Mouse (Mus musculus): ENCODE data around the gene Gpr108.

Gpr108 gene

GRCm38 (mm10) chr17:57246663-57247392 lies 1.4 kb downstream of the Gpr108 start:
- no peak for DNase-seq (ENCODE audit: extremely low spot score, low read depth, low spot score)

- no peak for DNase-seq (ENCODE audit: extremely low spot score, low read depth, low spot score)
These were observed 2.8 kb downstream of the Gpr108 start for GRCm38 (mm10) chr17:57245311-57245929.

GRCm38 (mm10) chr17:57243650-57244370 lies 4.4 kb downstream of the Gpr108 start:
- no peak for DNase-seq (ENCODE audit: extremely low spot score, low read depth, low spot score)

DNA sequence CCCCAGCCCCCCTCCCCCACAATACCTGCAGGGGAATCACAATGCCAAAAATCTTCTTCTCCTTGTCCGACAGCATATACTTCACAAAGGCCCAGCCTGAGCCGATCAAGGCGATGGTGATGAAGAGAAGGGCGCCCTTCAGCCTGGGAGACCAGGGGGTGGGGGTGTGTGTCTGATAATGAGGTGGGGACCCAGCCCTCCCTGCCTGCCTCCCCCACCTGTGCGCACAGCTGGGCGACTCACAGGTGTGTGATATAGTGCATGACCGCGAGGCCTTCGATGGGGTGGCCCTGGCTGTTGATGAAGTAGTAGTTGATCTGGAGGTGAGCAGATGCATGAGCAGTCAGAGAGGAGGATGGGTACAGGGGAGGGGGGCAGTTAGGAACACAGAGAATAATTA lies 11.1 kb downstream of the Gpr108 start:
- DNase-seq (ENCODE audit: extremely low spot score, low read depth, low spot score): no peak

GRCm38 (mm10) chr17:57235803-57236202 lies 12.4 kb downstream of the Gpr108 start:
- DNase-seq (ENCODE audit: extremely low spot score, low read depth, low spot score): no peak

DNA sequence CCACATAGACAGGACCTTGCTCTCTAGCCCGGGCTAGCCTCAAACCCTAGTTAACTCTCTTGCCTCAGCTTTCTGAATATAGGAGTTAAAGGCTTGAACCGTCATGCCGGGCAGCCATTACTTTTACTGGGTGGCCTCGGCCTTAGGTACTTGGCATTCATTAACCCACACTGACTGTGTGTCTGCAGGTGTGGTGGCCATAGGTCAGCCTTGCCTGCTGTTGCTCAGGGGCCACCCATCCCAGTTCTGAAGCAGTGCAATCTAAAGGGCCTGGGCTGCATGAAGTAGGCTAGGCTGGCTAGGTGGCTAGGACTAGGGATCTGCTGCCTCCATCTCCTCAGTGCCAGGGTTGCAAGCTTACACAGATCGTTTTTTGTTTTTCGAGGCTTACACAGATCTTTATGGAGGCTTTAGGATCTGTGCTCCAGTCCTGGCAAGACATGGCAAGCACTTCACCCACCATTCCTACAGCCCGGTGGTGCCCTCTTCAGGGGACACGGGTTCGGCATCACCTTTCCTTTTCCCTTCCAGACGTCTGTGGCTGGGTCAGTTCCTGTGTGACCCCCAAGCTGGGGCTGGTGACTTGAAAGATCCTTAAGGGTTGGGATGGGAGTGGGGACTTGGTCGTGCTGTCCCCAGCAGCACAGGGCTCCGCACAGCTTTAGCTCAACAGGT lies 13.9 kb downstream of the Gpr108 start:
- DNase-seq (ENCODE audit: extremely low spot score, low read depth, low spot score): no peak

- no peak for DNase-seq (ENCODE audit: extremely low spot score, low read depth, low spot score)
These were observed 15.2 kb downstream of the Gpr108 start for GRCm38 (mm10) chr17:57233038-57233437.

- no peak for DNase-seq (ENCODE audit: extremely low spot score, low read depth, low spot score)
These were observed 16.0 kb downstream of the Gpr108 start for GRCm38 (mm10) chr17:57232200-57232599.

GRCm38 (mm10) chr17:57231321-57231771 lies 16.9 kb downstream of the Gpr108 start:
- no peak for DNase-seq (ENCODE audit: extremely low spot score, low read depth, low spot score)

DNA sequence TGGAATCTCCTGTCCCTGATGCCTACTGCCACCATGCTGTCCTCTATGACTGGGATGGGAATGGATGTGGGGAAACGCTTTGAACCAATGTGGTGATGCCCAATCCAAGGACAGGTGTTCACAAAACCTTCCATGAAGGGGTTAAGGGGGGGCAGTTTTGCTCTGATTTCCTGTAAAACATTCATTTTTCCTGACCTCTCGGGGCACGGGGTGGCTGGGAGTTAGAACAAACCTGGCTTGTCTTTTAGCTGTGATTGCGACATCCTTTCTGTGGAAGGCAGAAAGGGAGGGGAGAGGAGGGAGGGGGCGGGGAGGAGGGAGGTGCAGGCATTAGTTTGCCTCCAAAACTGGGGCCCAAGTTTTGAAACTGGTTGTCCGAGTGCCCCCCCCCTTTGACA lies 17.5 kb downstream of the Gpr108 start:
- DNase-seq (ENCODE audit: extremely low spot score, low read depth, low spot score): no peak

- DNase-seq (ENCODE audit: extremely low spot score, low read depth, low spot score): no peak
These were observed 18.2 kb downstream of the Gpr108 start for GRCm38 (mm10) chr17:57229851-57230727.

GRCm38 (mm10) chr17:57228873-57229272 lies 19.4 kb downstream of the Gpr108 start:
- no peak for DNase-seq (ENCODE audit: extremely low spot score, low read depth, low spot score)

- DNase-seq (ENCODE audit: extremely low spot score, low read depth, low spot score): no peak
These were observed 20.2 kb downstream of the Gpr108 start, which contains the start of gene C3 for GRCm38 (mm10) chr17:57228014-57228413. C3 (minus strand) TSS chr17:57228136.

DNA sequence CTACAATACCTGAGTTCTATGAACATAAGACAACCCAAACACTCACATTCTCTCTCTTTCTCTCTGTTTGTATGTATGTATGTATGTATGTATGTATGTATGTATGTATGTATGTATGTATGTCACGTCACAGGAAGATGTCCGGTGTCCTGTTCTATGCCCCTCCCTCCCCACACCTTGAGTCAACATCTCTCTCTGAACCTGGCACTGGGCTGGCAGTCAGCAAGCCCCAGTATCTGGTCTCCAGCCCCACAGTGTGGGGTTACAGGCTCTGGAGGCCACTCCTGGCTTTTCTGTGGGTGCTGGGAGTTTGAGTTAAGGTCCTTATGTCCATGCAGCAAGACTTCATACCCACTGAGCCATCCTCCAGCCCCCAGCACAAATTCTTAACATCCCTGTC lies 20.8 kb downstream of the Gpr108 start:
- DNase-seq (ENCODE audit: extremely low spot score, low read depth, low spot score): no peak

DNA sequence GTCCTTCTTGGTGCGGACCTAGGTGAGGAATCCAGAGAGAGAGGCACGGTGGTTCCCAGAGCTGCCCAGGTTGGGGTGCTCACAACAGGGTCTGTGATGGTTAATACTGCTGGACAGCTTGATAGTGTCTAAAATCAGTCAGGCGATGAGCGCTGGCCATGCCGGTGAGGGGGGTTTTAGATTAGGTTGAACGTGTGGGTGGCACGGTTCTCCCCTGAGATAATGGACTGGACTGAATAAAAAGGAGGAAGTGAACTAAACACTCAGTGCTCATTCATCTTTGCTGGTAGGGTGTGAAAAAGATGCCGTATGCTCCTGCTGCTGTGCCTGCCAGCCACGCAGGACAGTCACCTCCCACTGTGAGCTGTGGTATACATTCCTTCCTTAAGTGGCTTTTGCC lies 24.9 kb downstream of the Gpr108 start:
- no peak for DNase-seq (ENCODE audit: extremely low spot score, low read depth, low spot score)

- DNase-seq (ENCODE audit: extremely low spot score, low read depth, low spot score): no peak
These were observed 26.3 kb downstream of the Gpr108 start for GRCm38 (mm10) chr17:57221911-57222310.

DNA sequence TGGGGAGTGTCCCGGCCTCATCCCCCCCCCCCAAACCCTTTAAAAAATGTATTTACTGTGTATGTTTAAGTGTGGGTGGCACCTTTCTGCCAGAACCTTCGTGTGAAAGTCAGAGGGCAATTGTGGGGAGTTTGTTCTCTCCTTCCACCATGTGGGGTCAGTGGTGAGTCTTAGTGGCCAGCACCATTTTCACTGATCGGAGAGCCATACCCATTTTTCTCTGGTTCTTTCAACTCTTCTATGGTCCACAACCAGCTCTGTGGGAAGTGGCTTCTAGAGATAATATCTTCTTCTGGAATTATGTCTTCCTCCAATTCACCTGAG lies 28.4 kb downstream of the Gpr108 start:
- DNase-seq (ENCODE audit: extremely low spot score, low read depth, low spot score): no peak

- no peak for DNase-seq (ENCODE audit: extremely low spot score, low read depth, low spot score)
These were observed 28.9 kb downstream of the Gpr108 start for GRCm38 (mm10) chr17:57219167-57219883.

- no peak for DNase-seq (ENCODE audit: extremely low spot score, low read depth, low spot score)
These were observed 29.8 kb downstream of the Gpr108 start for GRCm38 (mm10) chr17:57218335-57218900.

All from hindlimb bud, embryonic 11.5 days (tissue).